Mouse (Mus musculus) A20 (cell line): ENCODE measurements around the gene Acsm4.

ENCODE experiments used
- DNase-seq: peaks from one replicate; pipeline ENCODE4 v3.0.0-alpha.2; 2011; ENCODE audit warnings: low read depth, low spot score

Gene Acsm4

DNA sequence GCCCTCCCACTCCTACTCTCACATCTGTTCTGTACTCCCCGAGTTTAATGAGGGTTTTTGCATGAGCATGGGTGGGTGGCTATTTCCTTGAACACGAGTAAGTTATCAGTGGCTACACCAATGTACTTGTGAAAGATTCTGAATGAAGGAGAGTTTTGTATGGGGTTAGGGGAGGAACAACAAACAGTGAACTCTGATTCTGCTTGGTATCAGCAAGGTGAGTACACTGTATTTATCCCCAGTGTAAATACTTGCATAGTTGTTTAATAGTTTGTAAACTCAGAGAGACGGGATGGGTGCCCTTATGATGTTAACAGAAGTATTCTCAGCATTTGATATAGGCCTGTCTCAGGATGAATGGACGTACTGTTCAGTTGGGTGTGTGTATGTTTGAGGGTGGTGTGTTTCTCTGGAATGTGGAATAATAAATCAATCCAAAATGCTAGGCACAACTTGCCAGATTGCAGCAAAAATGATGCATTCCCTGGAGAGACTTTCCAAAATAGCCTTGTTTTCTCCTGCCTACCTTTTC, 72.4 kb downstream of the Acsm4 start:
- no peak for DNase-seq
